Mouse (Mus musculus) adrenal gland, postnatal 10 days (tissue): Measurements from ENCODE around the gene Rsrp1. TPM values are rescaled to one million over a fixed set of nuclear protein-coding genes. Genes with fewer than 3 reads are reported as not detected.

ENCODE experiments used
- DNase-seq: peaks from one replicate; pipeline ENCODE4 v3.0.0; 2021; ENCODE audit warnings: mixed read lengths
- total RNA-seq, 2 experiments: library from RNA; stranded (reverse); gene quantifications; 2 replicates each; pipeline ENCODE4 v1.2.3; 2021

Rsrp1 gene
- total RNA-seq, 2 experiments from 2014 or later: 250 to 386 TPM

DNA sequence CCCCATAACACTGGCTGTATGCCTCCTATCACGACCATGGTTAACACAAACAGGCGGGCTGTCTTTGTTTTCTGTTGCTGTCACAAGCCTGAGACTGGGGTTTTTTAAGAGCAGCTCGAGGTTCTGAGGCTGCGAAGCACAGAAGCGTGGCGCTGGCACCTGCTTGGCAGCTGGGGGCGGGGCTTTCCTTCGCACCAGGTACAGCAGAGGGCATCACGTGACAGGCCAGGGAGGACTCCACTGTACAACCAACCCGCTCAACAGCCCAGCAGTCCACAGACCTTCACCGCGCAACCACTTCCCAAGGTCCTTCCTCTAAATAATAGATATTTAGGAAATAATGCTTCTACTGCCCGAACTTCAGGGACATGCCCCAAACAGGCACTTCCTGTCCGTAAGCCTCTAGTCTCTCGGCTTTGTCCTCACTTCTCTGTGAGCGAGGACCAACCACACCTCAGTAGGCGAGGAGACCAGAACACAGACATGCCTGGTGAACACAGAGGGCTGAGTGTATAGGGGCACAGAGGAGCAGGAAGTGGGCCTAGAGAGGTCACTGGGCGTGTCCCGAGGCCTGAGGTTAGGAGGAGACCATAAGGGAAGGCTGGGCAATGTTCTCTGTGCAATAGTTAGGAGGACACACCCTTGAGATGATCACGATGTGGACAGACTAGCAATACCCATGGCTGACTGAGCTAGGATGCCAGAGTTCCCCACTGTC lies 44.7 kb downstream of the Rsrp1 start:
- no peak for DNase-seq

- DNase-seq: no peak
Observed at GRCm38 (mm10) chr4:134968605-134968976, 45.2 kb downstream of the Rsrp1 start.

- DNase-seq: peak; percentile 31
Observed at GRCm38 (mm10) chr4:134975261-134975928, 52.0 kb downstream of the Rsrp1 start.

- DNase-seq: no peak
Observed at GRCm38 (mm10) chr4:134975929-134976308, 52.5 kb downstream of the Rsrp1 start.

Other genes with a start within 250 kb of the Rsrp1 start
- gene Man1c1, start 219.3 kb upstream of the Rsrp1 start, total RNA-seq: 10 to 100 TPM; 21.3 TPM
- gene Ldlrap1, start 155.6 kb upstream of the Rsrp1 start, total RNA-seq: 10 to 100 TPM; 37.3 to 48.9 TPM
- gene Maco1, start 70.2 kb upstream of the Rsrp1 start, total RNA-seq: 10 to 100 TPM; 33.3 to 34.5 TPM
- 1 to 10 TPM; 2.5 to 7.2 TPM for gene Rhd, start 59.1 kb upstream of the Rsrp1 start, total RNA-seq
- 100 to 1,000 TPM; 169 to 183 TPM for gene Tmem50a, start 8.6 kb upstream of the Rsrp1 start, total RNA-seq
- gene Syf2, start 7.3 kb downstream of the Rsrp1 start, total RNA-seq: 10 to 100 TPM; 73.1 to 74.6 TPM
- 1 to 10 TPM; 2.9 to 3.2 TPM for gene Runx3, start 197.1 kb downstream of the Rsrp1 start, total RNA-seq